Mouse (Mus musculus): ENCODE measurements around the gene Zfyve16. TPM values are rescaled to one million over a fixed set of nuclear protein-coding genes. Genes with fewer than 3 reads are reported as not detected.

Gene Zfyve16
- polyA plus RNA-seq, 1 experiment from 2014 or later: 6.5 TPM

GRCm38 (mm10) chr13:92464698-92465097 is 66.0 kb downstream of the Zfyve16 start:
- WGBS: 80% methylated on average over 3 of the region's 3 CpGs
- Histone ChIP-seq H3K4me2 (no peak overlapping the region), H3K9me3 (no peaks in the 10 kb centered on the region), H3K4me1 (0 out of 2 replicates have a peak, but pooled peaks cover 4% of the 10 kb centered on the region), H3K27ac (replicated peaks) (no peak overlapping the region), H3K4me3 (no peak overlapping the region), H3K27me3 (replicated peaks) (no peaks in the 10 kb centered on the region), H3K9ac (no peak overlapping the region), H3K36me3 (peaks cover 17% of the 10 kb centered on the region)
- ATAC-seq (ENCODE audit: extremely low read depth, insufficient number of reproducible peaks, low FRiP score, low TSS enrichment): no peak

DNA sequence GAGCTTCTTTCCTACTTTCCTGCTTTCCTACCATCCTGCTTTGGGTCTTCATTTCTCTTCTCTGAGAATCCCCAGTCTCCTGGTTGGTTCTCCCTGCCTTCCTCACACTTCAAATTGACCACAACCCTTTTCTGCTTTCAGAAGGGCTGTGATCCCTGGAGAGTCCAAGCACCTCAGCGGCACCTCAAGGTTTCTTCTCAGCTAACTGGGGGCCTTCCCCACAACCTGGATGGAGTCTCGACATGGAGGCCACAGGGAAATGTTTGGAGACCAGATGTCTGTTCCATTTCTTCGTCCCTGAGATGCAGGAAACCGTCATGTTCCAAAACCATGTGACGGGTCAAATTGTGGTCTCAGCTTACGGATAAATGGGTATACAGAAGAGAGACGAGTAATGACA is 83.8 kb downstream of the Zfyve16 start:
- Histone ChIP-seq H3K27ac (replicated peaks) (no peak overlapping the region), H3K4me2 (no peak overlapping the region), H3K9me3 (no peaks in the 10 kb centered on the region), H3K4me1 (no peaks in the 10 kb centered on the region), H3K4me3 (no peak overlapping the region), H3K9ac (no peak overlapping the region), H3K27me3 (replicated peaks) (no peaks in the 10 kb centered on the region), H3K36me3 (no peaks in the 10 kb centered on the region)
- no peak for ATAC-seq (ENCODE audit: extremely low read depth, insufficient number of reproducible peaks, low FRiP score, low TSS enrichment)
- 82% methylated on average over 7 of the region's 7 CpGs for WGBS

GRCm38 (mm10) chr13:92440286-92440685 is 90.4 kb downstream of the Zfyve16 start:
- no peak overlapping the region for H3K4me3 ChIP-seq
- H3K4me1 ChIP-seq: no peaks in the 10 kb centered on the region
- H3K27ac ChIP-seq (replicated peaks): no peak overlapping the region
- no peaks in the 10 kb centered on the region for H3K36me3 ChIP-seq
- no peak overlapping the region for H3K4me2 ChIP-seq
- 66% methylated on average over 13 of the region's 13 CpGs for WGBS
- no peaks in the 10 kb centered on the region for H3K27me3 ChIP-seq (replicated peaks)
- no peak for ATAC-seq (ENCODE audit: extremely low read depth, insufficient number of reproducible peaks, low FRiP score, low TSS enrichment)
- H3K9ac ChIP-seq: no peak overlapping the region
- no peaks in the 10 kb centered on the region for H3K9me3 ChIP-seq

GRCm38 (mm10) chr13:92438656-92439055 is 92.0 kb downstream of the Zfyve16 start:
- H3K27ac ChIP-seq (replicated peaks): no peak overlapping the region
- no peaks in the 10 kb centered on the region for H3K4me1 ChIP-seq
- no peak for ATAC-seq (ENCODE audit: extremely low read depth, insufficient number of reproducible peaks, low FRiP score, low TSS enrichment)
- H3K36me3 ChIP-seq: no peaks in the 10 kb centered on the region
- no peaks in the 10 kb centered on the region for H3K9me3 ChIP-seq
- H3K4me3 ChIP-seq: no peak overlapping the region
- no peaks in the 10 kb centered on the region for H3K27me3 ChIP-seq (replicated peaks)
- no peak overlapping the region for H3K9ac ChIP-seq
- 73% methylated on average over 10 of the region's 10 CpGs for WGBS
- no peak overlapping the region for H3K4me2 ChIP-seq

Other genes with a start within 250 kb of the Zfyve16 start
- 0.48 and 0.60 TPM in 2 replicates for gene Gm20379, start 224.9 kb downstream of the Zfyve16 start, polyA plus RNA-seq (2015; fragmentation: Nextera tagmentation; extraction: Ambion mirVana)
- 11.9 and 13.4 TPM in 2 replicates for gene Dhfr, start 176.1 kb downstream of the Zfyve16 start, polyA plus RNA-seq (2015; fragmentation: Nextera tagmentation; extraction: Ambion mirVana)
- 12.6 and 14.6 TPM in 2 replicates for gene Msh3, start 175.9 kb downstream of the Zfyve16 start, polyA plus RNA-seq (2015; fragmentation: Nextera tagmentation; extraction: Ambion mirVana)
- gene Ankrd34b, start 105.0 kb downstream of the Zfyve16 start, polyA plus RNA-seq (2015; fragmentation: Nextera tagmentation; extraction: Ambion mirVana): 0.18 and 0.23 TPM in 2 replicates
- 0.12 TPM in 1 of 2 replicates, not detected in the other for gene Fam151b, start 46.9 kb downstream of the Zfyve16 start, polyA plus RNA-seq (2015; fragmentation: Nextera tagmentation; extraction: Ambion mirVana)
- not detected in 2 replicates for gene Spz1, start 45.3 kb upstream of the Zfyve16 start, polyA plus RNA-seq (2015; fragmentation: Nextera tagmentation; extraction: Ambion mirVana)
- gene Serinc5, start 80.2 kb upstream of the Zfyve16 start, polyA plus RNA-seq (2015; fragmentation: Nextera tagmentation; extraction: Ambion mirVana): 9.4 and 10.4 TPM in 2 replicates

All from heart, embryonic 13.5 days (tissue).